Mouse (Mus musculus) left cerebral cortex, postnatal 25 days (tissue): Measurements from ENCODE around the gene Cfap100. TPM values are rescaled to one million over a fixed set of nuclear protein-coding genes. Genes with fewer than 3 reads are reported as not detected.

ENCODE experiments used
- DNase-seq, 2 experiments: peaks; one replicate each; pipeline ENCODE4 v3.0.0; 2022; ENCODE audit warnings: low spot score in 2 of 2, mixed read lengths in 1 of 2
- intact Hi-C: fragments of 180-260 bp; cut with DNase I; formaldehyde crosslinking; loops from one replicate; pipeline ENCODE4 v1.15.1; 2025
- total RNA-seq, 2 experiments: library from RNA; stranded (reverse); gene quantifications; 2 replicates each; pipeline ENCODE4 v1.2.3; 2021

The Cfap100 gene
- total RNA-seq, 2 experiments from 2014 or later, result 3.8 to 3.9 TPM

DNA sequence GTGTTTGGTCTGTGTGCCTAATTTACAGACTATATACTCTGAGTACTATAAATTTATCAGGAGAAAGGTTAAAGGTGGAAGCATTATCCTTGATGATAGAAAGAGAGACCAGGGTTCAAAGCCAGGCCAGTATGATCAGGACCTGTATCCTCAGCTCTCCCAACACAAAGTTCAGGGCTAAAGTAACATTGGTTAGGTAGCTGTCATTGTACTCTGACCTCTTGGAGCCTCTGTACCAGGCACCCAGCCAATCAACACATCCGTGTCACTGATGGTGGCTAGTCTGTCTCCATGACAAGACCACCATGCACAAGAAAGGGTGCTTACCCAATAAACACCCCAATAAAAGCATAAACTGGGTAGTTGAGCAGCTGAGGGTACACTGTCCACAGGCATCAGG, 17.6 kb downstream of the Cfap100 start:
- DNase-seq, result no peak
- intact Hi-C loops, result no loop called here

GRCm38 (mm10) chr6:90408632-90409031, 20.0 kb downstream of the Cfap100 start:
- intact Hi-C loops, result no loop called here
- no peak for DNase-seq

DNA sequence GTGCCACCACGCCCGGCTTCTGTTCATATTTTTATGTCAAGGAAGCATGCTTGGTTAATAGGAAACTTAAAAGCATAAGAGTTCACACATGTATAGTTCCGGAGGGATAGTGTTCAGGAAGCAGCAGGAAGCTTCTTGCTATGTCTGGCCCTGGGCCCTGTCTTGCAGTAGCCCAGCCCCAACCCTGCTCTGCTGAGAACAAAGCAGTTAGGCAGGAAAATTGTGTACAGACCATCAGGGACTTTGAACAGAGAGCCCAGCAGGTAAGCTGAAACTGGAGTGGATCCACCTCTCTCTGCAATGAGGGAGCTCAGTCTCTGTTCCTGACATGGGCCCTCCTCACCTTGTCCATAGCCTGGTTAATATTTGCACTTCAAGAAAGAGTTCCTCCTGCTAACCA, 31.3 kb downstream of the Cfap100 start:
- DNase-seq, result no peak
- intact Hi-C loops, result no loop called here

GRCm38 (mm10) chr6:90395751-90396150, 32.8 kb downstream of the Cfap100 start:
- intact Hi-C loops, result no loop called here
- no peak for DNase-seq

DNA sequence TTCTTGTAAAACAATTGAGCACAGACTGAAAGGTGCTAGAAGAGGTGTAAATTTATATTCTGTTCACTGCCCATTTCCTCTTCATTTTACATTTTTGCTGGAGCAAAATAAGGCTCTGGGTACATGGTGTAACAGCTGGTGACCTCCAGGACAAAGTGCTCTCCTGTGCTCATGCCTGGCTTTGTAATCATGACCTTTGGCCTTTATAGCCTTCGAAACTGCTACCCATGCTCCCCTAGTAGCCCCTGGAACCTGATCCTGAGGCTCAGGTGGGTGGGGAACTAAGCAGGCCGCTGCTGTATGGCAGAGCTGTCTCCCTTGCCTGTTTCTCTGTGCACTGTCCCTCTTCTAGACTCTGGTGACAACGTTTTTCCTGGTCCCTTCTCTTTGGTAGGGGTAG, 34.6 kb downstream of the Cfap100 start:
- intact Hi-C loops, result no loop called here
- no peak for DNase-seq

- intact Hi-C loops, result no loop called here
- no peak for DNase-seq
These were observed 38.0 kb downstream of the Cfap100 start for GRCm38 (mm10) chr6:90390629-90391028.

- intact Hi-C loops, result no loop called here
- DNase-seq, result no peak
These were observed 47.1 kb downstream of the Cfap100 start for GRCm38 (mm10) chr6:90381465-90381864.

DNA sequence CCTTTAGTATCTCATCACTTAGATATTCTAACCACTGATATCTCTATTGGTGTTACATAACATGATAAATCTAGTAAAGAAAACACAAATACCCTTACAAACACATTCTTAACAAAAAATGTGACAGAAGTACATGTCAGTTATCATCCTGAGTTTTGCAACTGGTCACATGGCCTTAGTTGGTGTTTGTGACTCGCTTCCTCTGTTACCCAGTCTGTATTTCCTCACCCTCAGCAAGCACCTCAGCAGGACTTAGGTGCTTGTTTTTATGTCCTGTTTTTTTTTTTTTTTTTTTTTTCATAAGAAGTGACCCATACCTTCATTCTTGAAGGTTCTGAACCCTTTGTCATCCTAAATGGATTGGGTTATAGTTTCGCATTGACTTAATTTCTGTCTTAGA, 50.9 kb downstream of the Cfap100 start:
- no peak for DNase-seq
- intact Hi-C loops, result no loop called here

DNA sequence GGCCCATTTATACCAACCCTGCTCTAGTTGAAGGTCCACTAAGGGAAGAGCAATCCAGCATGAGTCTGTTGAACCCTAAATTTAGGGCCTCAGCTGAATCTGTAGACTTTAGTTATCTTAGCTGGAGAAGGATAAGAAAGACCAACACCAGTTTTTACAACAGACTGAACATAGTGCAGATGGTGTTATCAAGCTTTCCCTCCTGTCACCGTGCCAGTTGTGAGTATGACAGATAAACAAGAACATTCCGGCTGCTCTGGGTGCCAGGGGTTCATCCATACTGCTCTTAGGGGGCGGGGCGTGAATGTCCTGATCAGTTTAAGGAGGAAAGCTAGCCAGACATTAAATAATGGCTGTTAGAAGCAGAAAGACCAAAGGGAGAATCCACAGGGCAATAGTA, 54.0 kb downstream of the Cfap100 start:
- intact Hi-C loops, result loop anchor here (5.0 kb wide), 1 partner anchor 53 kb away; the partner anchor contains the start of gene Cfap100
- DNase-seq, result no peak

- intact Hi-C loops, result loop anchor here (5.0 kb wide), 1 partner anchor 57 kb away; the partner anchor contains the start of gene Cfap100
These were observed 58.7 kb downstream of the Cfap100 start for GRCm38 (mm10) chr6:90369725-90370553.

DNA sequence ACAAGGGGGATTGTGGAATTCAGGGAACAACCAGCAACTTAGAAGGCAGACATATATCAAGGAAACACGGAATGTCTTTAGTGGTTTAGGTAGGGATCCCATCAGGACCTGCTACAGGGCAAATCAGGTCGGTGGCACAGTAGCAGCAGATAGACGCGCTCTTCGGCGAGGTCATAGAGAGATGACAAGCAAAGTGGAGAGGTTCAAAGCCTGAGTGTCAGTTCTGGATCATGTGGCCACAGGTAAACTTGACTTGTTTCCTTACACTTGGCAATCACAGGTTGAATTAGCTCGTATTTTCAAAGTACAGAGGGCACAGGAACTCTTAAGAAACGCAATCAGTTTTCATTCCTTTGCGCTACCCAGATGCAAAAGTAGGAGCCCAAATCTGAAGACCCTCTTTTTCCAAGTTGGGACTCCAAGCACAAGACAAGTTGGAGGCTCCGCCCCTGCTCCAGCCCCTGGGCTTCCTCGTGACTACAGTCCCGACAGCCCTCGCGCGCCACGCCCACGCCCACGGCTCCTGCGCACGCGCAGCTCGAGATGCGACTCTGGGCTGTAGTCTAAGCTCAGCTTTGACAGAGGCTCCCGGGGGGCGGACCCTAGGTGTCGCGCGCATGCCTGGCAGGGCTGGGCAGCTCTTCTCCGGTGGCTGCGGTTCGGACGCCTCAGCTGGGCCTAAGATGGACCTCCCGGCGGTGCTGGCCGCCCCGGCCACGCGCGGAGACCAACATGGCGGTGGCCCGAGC, 59.4 kb downstream of the Cfap100 start, which contains the start of gene Zxdc:
Gene Zxdc, plus strand, starts transcription at position 517 of the 749 bp plus-strand sequence.
- peak; percentile 100 for DNase-seq
- intact Hi-C loops, result no loop called here

More at GRCm38 (mm10) chr6:90369725-90370553, 58.7 kb downstream of the Cfap100 start:
- DNase-seq, result peak; percentile 42 to 51

- intact Hi-C loops, result no loop called here
These were observed 65.3 kb downstream of the Cfap100 start for GRCm38 (mm10) chr6:90363301-90363700.

DNA sequence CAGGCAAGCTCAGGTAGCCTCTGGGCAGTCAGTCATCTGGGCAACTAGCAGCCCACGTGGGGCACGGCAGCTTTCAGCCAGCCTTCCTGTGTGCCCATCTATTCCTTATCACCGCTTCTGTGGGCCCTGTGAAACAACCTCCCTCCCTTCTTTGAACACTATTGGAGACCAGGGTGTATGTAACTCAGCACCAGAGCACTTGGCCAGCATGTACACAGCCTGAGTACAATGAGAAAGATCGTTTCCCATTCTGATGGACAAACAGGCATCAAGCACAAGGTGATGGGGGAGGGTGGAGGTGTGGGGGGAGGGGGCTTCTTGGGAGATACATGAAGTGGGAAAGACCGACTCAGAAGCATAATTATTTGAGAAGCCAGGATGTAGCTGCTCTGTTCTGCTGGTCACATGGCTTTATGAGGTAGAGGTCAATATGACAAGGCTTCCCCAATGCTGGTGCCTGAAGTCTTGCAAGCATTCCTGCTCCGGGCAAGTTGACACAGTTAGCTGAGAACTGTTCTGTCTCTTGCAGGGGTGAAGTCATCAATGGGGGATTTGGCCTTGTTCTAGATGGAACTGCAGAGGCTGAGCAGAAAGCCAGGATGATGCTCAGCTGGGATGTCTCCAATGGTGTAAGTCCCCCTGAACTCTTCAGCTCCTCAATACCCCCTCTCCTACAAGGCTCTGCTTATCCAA, 67.5 kb downstream of the Cfap100 start:
- no peak for DNase-seq
- intact Hi-C loops, result no loop called here

More at GRCm38 (mm10) chr6:90363301-90363700, 65.3 kb downstream of the Cfap100 start:
- DNase-seq, result no peak

GRCm38 (mm10) chr6:90360024-90360781, 68.4 kb downstream of the Cfap100 start:
- intact Hi-C loops, result no loop called here
- no peak for DNase-seq

DNA sequence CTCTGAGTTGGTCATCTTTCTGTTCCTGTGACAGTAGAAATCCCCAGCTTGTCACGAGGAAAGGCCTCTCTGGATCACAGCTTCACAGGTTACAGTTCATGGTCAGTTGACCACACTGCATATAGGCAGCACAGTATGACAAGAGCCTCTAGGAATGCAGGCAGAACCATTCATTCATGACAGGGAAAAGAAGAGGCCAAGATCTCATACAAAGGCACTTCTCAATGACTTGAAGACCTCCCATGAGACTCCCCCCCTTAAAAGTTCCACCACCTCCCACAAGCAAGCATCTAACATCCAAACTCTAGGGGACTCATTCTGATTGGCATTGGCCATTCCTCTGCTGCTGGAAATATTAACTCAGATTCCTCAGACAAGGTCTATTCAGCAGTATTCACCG, 69.2 kb downstream of the Cfap100 start:
- intact Hi-C loops, result no loop called here
- DNase-seq, result no peak

DNA sequence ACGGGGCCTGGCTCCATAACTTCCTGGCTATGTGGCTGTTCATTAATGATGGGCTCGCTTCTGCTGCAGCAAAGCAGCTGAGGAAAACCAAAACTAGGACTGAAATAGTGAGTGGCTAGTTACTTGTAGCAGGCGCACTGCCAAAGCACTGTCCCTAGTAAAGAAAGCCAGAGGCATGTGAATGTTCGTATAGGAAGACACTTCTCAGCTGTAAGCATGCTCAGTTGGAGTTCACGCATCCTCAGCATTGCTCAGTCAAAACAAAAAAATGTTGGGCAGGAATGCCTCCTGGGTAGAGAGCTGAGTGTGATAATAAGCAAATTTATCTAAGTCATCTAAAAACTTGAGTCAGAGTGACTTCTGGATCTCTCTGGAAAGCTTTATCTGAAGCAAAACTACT, 70.5 kb downstream of the Cfap100 start:
- intact Hi-C loops, result no loop called here
- no peak for DNase-seq
